Mouse (Mus musculus): ENCODE data around the gene Habp2.

The Habp2 gene

DNA sequence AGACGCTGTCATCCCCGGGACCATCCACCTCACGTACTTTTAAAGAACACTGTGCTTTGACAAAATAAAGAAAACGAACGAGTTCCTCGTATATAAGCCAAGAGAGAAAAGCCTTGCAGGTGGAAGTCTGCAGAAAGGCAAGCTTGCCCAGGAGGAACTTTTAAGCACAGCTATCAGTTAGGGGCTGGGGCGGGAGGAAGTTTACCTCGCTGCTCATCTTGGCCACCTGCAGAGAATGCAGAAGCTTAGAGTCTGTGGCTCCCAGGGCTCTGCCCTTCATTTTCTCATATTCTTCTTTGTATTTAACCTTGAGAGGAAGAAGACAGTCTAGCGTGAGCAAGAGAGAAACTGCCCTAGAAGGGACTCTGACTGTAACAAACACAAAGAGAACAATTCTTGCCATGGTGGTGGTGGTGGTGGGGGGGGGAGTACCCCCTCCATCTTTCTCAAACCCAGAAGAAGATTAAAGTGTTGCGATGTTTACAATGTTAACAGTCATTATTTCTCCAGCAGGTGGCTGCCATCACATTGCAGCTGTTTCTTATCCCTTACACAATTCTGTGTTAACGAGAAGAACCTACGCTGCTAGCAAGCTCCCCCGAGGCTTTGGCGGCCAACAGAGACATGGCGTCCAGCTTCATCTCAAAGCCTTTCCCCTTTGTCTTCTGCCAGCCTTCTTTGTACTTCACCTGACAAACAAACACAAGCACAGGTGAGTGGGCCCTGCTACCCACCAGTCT lies 77.0 kb downstream of the Habp2 start:
- no peak for DNase-seq (ENCODE audit: low spot score in 2 of 2)

GRCm38 (mm10) chr19:56364563-56364962 lies 77.6 kb downstream of the Habp2 start:
- no peak for DNase-seq (ENCODE audit: low spot score in 2 of 2)

DNA sequence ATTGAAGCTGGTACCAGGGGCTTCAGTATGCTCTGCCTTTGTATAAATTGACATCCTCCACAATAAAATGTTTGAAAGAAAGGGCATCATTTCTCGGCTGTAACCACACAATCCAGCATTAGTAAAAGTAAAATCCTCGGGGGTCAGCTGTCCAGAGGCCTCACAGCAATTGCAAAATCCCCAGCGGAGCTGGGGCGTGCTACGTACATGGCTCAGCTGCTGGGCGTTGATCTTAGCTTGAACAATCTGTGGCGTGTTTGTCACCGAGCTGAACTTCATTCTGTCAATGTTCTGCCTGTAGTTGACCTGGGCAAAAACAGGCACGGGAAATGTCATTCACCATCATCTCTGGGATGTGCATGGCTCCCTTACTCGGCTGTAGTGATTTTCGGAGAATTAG lies 79.2 kb downstream of the Habp2 start:
- DNase-seq (ENCODE audit: low spot score in 2 of 2), result no peak

- DNase-seq (ENCODE audit: low spot score in 2 of 2), result no peak
Observed at GRCm38 (mm10) chr19:56366625-56367024, 79.7 kb downstream of the Habp2 start.

- no peak for DNase-seq (ENCODE audit: low spot score in 2 of 2)
Observed at GRCm38 (mm10) chr19:56367778-56368177, 80.8 kb downstream of the Habp2 start.

DNA sequence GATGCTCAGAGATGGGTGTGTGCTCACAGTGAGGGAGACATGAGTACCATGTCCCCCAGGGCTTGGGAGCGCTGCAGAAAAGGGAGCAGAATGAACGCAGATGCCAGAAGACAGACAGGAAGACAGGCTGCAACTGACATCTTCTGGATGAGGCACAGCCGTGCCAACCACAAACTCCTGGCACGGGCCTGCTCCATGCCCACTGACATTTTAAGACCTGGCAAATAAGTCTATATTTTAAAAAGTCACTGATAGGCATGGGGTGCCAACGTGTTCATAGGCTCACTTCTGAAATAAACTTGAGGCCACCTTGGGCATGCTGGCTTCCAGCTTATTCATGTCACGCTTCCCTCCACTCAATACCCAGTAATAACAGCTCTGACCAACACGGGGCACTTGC lies 82.0 kb downstream of the Habp2 start:
- no peak for DNase-seq (ENCODE audit: low spot score in 2 of 2)
